Mouse (Mus musculus): Measurements from ENCODE around the gene Rrp1.

GRCm38 (mm10) chr10:78383567-78383966, 29.3 kb downstream of the Rrp1 start:
- TF ChIP-seq CTCF (IDR thresholded peaks at IDR 0.05; ENCODE audit: low read depth, low read length): no peak
- TF ChIP-seq POLR2A (IDR thresholded peaks at IDR 0.05; ENCODE audit: borderline replicate concordance, low read depth, low read length): no peak
